Mouse (Mus musculus): ENCODE data around the gene Suv39h2.

Gene Suv39h2

DNA sequence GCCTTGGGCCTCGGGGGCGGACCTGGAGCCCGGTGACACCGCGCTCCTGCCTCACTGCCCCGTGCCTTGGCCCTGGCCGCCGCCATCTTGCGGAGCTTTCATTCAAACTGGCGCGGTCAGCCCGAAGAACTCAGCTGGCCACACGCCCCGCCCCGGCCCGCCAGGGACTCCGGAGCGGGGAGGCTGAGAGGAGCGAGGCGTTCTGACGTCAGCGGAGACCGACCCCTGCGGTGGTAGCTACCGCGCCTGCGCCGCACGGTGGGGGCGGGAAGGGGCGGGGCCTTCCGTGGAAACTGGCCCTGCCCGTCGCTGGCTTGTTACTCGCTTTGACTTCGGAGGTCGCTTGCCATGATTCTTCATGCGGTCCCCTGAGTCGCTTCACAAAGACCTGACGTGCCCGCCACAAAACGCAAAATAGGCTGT lies at the start of gene Suv39h2:
Suv39h2 (minus strand) TSS at position 171 of the 423 bp plus-strand sequence.
- DNase-seq (ENCODE audit: low spot score): peak; percentile 98

DNA sequence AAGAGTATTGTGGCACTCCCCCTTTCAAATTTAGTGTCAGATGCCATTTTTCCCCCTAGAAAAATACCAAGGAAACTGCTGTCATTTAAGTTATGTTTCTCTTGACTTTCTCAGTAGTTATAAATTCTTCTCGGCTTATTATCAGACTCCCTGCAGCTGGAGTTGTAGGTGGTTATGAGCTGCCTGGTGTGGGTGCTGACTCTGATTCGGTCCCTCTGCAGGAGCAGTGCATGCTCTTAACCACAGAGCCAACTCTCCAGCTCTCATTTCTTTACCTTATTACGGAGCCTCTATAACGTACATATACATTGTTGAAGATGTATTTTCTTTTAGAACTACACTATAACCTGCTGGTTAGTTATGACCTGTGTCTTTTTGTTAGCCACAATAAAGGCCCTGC lies 47.7 kb upstream of the Suv39h2 start:
- DNase-seq (ENCODE audit: low spot score): no peak

DNA sequence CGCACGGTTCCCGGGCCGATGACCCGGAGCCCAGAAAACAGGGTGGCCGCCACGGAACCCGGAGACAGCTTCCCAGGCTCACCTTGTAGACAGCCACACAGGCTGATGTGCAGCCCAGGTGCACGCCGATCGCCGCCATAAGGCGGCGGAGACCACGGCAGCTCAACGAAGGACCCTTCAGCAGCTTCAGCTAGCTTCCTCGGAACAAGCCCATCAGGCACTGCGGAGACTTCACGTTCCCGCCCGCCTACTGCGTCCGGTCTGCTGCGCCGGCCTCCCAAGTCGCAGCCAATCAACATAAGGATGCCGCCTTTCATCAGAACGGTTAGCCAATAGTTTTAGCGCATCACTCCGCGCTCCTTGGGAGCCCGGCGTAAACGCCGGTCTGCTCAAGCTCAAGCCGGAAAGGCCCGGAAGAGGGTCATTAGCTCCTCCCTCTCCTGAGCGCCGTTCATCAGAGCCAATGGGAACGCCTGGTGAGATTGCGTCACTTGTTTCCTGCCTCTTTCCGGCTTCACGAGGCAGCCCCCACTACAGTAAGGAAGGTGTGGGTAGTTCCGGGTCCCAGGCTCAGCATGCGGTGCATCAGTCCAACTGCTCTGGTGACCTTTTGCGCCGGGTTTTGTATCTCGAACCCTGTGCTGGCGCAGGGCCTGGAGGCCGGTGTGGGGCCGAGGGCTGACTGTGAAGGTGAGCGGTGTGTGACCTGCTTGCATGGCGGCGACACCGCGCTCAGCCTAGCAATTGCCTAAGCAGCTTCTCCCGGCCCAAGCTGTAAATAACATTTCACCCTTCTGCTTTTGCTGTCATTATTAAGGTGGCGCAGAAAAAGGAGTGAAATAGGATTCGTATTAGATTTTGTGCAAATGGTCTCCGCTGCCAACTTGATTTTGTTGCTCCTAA lies 38.0 kb upstream of the Suv39h2 start, which contains the start of the genes Gm45902, Hspa14 and Cdnf:
Gm45902 (minus strand) TSS at position 239 of the 903 bp plus-strand sequence.
Hspa14 (minus strand) TSS at position 263 of the 903 bp plus-strand sequence.
Cdnf (plus strand) TSS at position 479 of the 903 bp plus-strand sequence.
- peak; percentile 88 for DNase-seq (ENCODE audit: low spot score)

DNA sequence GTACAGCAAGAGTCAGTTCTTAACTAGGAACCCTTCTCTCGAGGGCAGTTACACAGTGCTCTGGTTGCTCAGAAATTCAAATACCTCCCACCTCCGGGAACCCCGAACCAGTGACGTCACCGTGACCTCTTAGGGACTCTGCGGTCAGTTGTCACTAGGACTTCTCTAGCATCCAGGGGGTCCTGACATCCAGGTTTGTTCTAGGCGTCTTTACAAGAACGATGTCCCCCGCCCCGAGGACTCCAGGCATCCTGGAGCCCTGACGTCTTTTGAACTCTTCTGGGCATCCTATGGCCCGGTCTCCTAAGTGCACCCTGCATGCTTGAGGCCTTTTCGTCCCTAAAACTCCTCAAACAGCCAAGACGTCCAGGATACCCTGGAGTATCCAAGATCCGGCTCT lies 37.2 kb upstream of the Suv39h2 start:
- DNase-seq (ENCODE audit: low spot score): peak; percentile 12

DNA sequence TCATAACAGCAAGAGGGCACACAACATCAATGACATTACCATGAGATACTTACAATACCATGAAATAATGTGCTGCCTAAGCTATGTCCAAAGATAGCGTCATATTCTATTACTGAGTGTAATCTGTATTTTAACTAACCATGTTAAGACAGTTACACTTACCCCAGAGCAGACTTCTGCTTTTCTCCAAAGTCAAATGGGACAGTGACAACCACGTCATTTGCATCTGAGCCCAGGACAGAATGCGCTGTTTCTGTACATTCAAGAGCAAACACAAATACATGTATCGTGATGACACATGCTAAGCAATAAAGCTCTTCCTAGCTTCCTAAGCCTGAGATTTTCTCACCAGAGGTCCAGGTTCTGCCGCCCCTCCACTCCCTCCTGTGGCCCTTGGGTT lies 26.1 kb upstream of the Suv39h2 start:
- DNase-seq (ENCODE audit: low spot score): no peak

DNA sequence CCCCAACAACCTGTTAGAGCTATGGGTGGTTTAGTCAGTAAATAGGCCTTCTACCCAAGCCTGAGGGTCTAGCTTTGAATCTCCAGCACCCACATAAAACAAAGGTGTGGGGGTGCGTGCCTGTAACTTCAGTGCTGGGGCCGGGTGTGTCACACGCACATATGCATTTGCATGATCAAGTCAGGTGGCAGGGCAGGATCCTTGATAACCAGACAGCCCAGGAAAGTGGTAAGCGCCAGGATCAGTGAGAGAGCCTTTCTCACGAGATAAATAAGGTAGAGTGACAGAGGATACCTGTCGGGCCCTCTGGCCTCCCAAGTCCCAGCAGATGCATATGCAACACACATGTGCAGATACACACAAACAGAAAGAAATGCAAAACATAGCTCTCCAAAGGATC lies 24.7 kb upstream of the Suv39h2 start:
- no peak for DNase-seq (ENCODE audit: low spot score)

DNA sequence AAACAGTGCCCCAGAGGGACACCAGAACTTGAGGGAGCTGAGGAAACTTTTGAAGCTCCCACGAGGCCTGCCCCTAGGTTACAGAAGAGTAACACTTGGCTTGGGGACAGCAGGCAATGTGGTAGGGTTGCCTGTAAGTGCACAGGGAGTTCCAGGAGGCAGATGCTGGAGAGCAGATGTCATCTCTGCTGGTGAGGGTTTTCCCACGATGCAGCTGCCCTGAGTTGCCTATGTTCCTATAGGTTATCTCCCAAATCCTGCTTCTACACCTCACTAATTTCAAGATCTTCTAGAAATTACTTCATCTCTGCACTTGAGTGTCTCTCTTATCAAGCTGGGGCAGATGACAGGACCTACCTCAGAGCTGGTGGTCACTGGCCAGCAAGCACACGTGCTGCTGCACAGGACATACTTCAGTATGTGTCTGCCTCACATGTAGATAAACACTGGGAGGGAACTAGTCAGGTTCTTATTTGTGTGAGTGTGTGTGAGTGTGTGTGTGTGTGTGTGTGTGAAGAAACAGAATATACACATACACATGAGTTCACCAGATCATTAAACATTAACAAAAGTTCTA lies 19.1 kb upstream of the Suv39h2 start:
- DNase-seq (ENCODE audit: low spot score): no peak

DNA sequence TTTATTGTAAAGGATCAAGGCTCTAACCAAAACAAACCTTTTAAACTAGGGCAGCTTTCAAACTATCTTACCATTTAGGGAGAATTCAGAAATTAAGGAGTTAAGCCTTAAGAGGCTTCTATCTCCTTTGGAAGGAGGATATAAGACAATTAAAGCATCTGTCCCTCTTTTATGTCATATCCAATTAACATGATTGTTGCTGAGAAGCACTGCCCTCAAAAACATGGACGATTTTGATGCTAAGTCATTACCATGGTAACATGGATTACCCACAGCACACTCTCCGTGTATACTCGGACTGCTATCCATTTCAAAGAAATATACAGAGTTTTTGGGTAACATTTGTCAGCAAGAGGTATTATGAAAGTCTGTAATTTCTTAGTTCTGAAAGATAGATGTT lies 15.0 kb upstream of the Suv39h2 start:
- no peak for DNase-seq (ENCODE audit: low spot score)

DNA sequence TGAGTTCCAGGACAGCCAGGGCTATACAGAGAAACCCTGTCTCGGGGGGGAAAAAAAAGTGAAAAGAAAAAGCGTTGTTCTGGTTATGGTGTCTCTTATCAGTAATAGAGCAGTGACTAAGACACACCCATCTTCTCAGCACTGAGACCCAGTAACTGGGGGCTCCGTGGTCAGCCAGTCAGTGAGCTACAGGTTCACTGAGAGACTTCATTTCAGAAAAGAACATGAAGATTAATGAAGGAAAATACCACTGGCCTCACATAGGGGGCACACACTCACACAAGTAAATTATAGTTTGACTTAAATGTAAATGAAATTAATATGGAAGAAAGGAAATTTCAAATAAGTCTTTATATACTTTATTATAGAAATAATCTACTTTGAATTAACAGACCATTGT lies 5.4 kb upstream of the Suv39h2 start:
- DNase-seq (ENCODE audit: low spot score): no peak

DNA sequence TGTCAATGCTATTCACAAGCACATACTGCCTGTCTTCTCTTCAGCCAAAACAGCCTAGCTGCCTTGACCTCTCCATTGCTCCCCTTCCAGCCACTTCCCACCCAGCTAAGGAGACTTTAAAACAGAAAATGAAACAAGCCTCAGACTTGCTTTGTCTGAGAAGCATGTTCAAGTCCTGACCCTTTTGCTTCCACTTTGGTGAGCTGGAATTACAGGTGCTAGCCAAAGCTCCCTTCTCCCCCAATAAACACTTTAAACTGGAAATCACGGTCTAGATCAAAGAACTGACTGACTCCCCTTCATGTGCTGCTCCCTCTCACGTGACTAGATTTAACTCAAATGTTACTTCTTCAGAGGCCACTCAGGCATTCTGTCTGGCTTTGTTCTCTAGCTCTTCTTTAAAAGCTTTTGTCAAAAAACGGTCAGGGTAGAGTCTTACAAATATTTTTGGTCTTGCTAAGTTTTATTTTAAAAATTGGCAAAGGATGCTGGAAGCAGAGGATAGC lies 968 bp upstream of the Suv39h2 start:
- no peak for DNase-seq (ENCODE audit: low spot score)

DNA sequence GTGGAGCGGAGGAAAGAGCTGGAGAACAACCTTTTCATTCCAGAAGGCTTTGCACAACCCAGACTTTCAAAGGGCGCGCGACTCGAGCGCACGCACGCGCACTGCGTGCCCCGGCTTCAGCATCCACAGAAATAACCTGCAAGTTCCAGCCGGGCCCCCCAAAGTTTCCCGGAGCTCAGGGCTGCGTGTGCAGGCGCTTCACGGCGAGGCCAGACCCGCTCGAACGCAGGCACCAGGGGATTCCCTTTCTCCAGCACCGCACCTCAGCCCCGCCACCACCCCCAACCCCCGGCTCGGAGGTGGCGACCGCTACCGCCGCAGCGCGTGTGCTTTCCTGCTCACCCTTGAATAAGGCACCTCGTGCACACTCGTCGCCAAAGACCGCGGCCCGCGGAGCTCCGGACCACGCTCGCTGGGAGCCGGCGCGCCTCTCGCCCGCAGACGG lies 448 bp downstream of the Suv39h2 start:
- DNase-seq (ENCODE audit: low spot score): peak; percentile 53

DNA sequence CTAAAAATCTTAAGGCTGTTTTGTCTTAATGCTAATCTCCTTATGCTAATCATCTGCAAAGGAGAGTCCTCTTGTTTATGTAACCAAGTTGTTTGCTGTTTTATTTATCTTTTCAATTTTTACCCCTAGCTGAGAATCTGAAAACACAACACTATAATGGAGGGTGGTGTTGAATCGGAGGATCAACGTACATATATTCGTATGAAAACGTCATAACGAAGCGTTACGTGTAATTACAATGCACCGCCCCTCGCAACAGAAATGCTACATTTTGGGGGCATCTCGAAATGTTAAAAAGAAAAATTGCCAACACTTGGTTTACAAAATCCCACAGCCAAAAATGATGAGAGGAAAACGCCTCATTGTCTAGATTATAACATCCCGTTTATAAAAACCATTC lies 940 bp downstream of the Suv39h2 start:
- DNase-seq (ENCODE audit: low spot score): no peak

DNA sequence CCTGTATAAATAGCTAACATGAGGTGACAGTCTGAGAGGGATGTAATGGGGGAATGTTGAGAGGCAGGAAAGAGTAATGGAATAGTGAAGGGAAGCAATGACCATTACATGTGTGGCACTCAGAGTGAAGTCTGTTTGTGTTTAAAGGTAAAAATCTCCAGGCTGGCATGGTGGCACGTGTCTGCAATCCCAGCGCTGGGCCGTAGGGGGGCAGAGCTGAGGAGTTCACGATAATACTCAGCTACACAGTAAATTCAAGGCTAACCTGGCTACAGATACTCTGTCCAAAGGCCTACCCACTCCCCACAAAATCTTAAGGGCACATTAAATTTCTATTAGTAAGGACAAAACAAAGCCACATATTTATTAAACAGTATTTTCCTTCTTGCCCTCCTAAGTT lies 18.2 kb downstream of the Suv39h2 start:
- DNase-seq (ENCODE audit: low spot score): no peak

DNA sequence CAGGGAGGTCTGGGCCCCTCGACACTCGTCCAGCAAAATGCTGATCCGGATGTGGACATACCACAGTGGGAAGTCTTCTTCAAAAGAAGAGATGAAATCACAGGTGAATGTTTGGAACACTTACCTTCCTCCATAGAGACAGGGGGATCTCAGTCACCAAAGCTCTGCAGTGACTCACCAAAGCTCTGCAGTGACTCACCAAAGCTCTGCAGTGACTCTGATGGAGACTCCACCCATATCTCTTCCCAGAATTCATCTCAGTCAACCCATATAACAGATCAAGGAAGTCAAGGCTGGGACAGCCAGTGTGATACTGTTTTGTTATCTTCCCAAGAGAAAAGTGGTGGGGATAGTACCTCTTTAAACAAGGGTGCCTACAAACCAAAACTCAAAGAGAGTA lies 21.7 kb downstream of the Suv39h2 start:
- no peak for DNase-seq (ENCODE audit: low spot score)

DNA sequence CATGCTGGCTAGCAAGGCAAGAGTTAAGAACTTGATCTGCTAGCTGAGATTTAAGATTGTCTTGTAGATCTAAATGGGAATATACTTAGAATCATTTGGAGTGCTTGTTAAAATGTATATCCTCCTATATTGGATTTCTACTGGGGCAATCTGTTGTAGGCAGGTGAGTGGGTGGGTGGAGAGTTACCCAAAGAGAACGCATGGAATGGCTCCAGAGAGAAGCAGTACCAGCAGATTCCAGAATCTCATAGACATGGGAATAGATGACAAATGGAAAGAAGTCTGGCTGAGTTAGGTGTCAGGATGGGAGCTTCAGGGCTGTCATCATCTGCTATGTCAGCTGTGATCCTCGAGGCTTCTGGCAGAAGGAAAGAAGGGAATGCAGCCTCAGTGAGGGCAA lies 25.4 kb downstream of the Suv39h2 start:
- no peak for DNase-seq (ENCODE audit: low spot score)

DNA sequence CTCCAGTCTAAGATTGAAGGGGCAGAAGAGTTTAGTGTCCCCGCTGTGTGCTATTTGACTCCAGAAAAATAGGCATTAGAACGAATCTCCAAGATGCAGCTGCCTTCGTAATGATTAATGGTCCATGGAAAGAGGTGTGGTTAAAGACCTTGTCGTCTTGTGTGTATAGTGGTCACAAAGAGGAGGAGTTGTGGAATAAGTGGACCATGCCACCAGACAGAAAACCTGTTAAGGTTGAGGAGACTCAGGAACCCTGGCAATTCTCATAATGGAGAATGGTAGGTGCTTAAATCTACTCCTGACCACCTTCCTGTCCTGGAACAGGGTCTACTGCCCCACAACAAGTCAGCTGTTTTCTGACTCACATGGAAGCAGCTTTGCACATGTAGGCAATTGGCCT lies 28.8 kb downstream of the Suv39h2 start:
- DNase-seq (ENCODE audit: low spot score): no peak

DNA sequence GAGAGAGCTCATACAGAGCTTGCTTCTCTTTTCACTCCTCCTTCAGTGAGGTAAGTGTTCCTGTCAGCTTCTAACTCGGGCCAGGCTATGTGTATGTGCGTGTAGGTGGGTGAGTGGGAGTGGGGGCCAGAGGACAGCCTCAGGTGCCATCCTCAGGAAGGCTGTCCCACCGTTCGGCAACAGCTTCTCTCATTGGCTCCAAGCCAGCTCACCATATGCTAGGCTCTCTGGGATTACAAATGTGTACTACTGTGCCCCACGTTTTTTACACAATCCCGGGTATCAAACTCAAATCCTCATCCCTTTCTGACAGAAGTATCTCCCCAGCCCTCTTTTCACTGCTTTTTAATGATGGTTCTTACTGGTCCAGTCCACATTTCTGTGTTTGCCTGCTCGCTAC lies 30.6 kb downstream of the Suv39h2 start:
- DNase-seq (ENCODE audit: low spot score): no peak

DNA sequence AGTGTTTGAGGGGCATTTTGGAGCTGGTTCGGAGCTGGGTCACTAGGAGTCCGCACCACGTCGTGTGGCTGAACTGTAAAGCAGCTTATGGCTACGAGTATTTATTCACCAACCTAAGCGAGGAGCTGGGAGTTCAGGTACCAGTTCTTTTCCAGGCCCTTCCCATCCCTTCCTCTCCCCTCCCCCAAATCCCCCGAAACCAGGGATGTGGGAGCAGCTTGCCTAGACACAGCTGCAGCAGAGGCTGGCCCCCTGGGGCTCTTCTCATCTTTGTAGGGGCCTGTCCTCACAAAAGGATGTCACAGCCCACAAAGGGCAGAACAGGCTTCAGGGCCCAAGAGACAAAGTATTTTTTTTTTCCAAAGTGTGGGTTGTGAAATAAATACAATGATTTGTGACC lies 36.9 kb downstream of the Suv39h2 start:
- DNase-seq (ENCODE audit: low spot score): no peak

DNA sequence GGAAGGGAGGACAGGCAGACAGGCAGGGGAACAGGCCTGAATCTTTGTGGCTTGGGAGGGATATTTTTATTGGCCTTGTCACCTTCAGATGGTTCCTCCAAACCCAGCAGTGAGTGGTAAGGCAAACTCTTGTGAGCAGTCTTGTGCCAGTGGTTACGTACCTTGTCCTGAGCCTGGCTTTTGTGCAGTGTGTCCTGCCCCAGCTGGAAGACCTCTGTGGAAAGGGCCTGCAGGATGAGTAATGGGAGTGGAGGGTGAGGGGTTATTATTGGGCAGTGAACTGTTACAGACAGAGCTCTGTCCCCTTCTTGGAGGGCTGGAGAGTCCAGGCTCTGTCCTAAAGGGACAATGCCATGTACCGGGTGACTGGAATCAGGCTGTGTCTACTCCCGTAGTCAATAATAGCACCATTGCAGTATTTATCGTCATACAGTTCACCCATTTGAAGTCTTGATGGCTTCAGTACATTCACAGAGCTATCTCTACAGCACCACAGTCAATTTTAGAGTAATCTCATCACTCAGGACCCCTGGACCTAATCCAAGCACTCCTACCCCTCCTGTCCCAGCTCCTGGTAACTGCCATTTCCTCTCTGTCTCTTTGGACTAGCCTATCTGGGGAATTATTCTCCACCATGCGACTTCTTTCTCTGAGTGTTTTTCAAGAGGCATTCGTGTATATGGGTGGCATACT lies 39.3 kb downstream of the Suv39h2 start:
- DNase-seq (ENCODE audit: low spot score): no peak

DNA sequence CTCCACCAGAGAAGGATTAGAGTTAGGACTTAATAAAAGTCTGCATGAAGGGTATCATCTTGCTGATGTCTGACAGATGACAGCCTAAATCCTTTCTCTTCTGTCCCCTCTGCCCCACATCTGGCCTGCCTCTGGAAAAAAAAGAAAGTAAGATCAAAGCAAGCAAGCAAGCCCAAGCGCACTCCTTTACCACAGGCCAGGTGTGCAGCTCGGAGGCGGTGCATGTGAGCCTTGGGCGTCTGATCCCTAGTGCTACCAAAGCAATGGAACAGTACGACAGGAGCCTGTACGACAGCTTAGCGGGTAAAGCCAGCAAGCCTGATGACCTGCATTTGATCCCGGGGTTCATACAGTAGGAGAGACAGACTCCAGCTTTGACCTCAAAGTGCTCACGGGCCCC lies 43.9 kb downstream of the Suv39h2 start:
- DNase-seq (ENCODE audit: low spot score): no peak

DNA sequence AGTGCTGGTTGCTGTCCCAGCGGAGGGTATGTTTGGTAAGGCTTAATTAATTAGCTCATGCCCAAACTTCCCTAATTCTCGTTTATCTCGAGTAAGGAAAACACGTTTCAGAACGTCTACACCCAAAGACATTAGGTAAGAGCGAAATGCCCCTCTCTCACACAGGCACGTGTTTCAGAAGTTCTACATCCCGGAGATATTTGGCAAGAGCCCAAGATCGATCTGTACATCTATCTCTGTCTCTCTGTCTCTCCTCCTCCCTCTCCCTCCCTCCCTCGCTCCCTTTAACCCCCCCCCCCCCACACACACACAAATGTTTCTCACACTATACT lies 50.3 kb downstream of the Suv39h2 start:
- no peak for DNase-seq (ENCODE audit: low spot score)

DNA sequence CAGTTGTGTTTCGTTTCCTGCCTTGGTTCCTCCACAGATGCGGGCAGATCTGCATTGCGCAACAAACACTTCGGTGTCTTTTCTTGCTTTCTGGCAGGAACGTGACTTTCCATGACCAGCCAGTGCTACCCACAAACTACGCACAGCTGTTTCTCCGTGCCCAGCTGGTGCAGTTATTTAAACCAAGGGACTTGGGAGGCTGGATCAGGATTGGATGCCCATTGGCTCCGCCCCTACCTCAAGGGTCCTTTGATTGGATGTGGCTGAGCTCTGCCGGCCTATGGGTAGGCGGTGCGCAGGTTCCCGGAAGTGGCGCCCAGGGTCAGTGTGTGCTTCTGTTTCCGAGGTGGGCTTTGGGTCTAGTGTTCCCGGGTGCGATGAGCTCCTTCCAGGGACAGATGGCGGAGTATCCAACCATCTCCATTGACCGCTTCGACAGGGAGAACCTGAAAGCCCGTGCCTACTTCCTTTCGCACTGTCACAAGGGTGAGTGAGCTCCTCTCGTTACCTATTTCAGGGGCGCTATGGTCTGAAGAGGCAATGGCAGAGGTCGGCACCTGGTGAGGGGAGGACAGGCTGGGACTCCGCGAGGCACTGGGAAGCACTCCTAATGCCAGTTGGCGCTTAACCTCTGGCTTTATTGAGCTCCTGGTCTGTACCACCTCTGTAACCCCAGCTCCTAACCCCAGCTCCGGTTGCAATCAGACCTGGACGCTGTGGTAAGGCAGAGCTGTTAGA lies 50.8 kb downstream of the Suv39h2 start, which contains the start of gene Dclre1c:
Dclre1c (plus strand) TSS at position 291 of the 738 bp plus-strand sequence.
- DNase-seq (ENCODE audit: low spot score): peak; percentile 73

Data from urinary bladder, postnatal 25 days (tissue).